In the genomic region with DNA sequence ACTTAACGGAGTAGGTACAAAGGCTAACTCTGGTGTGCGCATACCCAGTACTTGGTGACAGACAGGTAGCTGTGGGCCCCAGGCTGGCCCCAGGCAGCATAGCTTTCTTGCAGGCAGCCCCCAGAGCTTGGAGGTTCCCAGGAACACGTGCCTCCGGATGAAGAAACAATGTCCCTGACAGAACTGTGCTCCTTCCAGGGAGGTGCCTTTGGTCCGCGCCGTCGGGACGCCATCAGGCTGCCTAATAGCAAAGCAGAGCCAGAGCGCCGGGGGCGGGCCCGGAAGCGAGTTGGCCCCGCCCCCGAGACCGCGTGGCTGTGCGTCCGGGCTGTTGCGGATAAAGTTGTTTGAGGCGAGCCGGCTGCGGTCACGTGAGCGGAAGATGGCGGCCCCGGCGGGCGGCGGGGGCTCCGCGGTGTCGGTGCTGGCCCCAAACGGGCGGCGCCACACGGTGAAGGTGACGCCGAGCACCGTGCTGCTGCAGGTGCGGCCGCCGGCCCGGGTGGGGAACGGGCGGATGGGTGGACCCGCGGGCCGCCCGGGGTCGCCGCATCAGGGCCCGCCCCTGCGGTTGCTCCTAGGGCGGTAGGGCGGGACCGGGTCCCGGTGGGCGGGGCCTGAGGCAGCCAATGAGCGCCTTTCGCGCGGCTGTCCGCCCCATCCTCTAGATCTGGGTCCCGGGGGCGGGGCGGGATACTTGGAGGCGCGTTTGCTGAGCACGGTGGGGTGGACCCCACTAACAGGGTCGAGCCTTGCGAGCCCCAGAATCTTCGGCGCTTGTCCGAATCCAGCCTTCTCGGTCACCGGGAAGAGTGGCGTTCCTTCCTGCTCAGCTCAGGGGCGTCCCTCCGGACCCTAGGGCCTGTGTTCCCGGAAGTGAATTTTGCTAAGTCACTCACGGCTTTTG, we compare ENCODE assay signal across 8 mouse cellular contexts. TPM values are rescaled to one million over a fixed set of nuclear protein-coding genes. Genes with fewer than 3 reads are reported as not detected.
DNase-seq lines count a peak whose midpoint lies in the region; ATAC-seq lines count a peak whose summit lies in the region.

A gene (plus strand): TSS at position 287 of the 907 bp plus-strand sequence.

- WGBS in hindbrain, embryonic 11.5 days = under 1% methylated on average over 72 of the region's 83 CpGs

- peak within 1 kb of the TSS; percentile 67 for H3K9ac ChIP-seq in hindbrain, embryonic 11.5 days (ENCODE audit: low read depth, low read length)

- no peaks in the 10 kb centered on the region for H3K27me3 ChIP-seq in hindbrain, embryonic 11.5 days (ENCODE audit: control insufficient read depth, insufficient read depth, low read length)

- peaks cover 4% of the 10 kb centered on the region; the same call in 1 of the 2 replicates for H3K4me1 ChIP-seq in hindbrain, embryonic 11.5 days (replicated peaks; ENCODE audit: control insufficient read depth, insufficient read depth, low read length)

- peak within 1 kb of the TSS; percentile 77 for H3K4me2 ChIP-seq in hindbrain, embryonic 11.5 days (replicated peaks; ENCODE audit: low read depth, low read length)

- peak; percentile 97 for ATAC-seq in hindbrain, embryonic 11.5 days (ENCODE audit: low FRiP score)

- peak within 1 kb of the TSS; percentile 75 for H3K4me3 ChIP-seq in hindbrain, embryonic 11.5 days (ENCODE audit: low read depth, low read length)

- peak within 1 kb of the TSS; percentile 85 for H3K27ac ChIP-seq in hindbrain, embryonic 11.5 days (ENCODE audit: low read depth, low read length)

- H3K9me3 ChIP-seq in hindbrain, embryonic 11.5 days (ENCODE audit: control insufficient read depth, low read length) = no peaks in the 10 kb centered on the region

- DNase-seq in MN1 (ENCODE audit: low spot score) = peak; percentile 95
- peak; percentile 90 for DNase-seq in cerebellum, adult 9-10 months
- DNase-seq in frontal cortex, adult 2 months (ENCODE audit: extremely low spot score in 1 of 2, low spot score in 1 of 2) = peak; percentile 83 to 92
- DNase-seq in hindbrain, embryonic 11.5 days (ENCODE audit: low spot score) = peak; percentile 97
- peak; percentile 91 to 96 for DNase-seq in layer of hippocampus, postnatal 10 days (ENCODE audit: low spot score in 2 of 2)
- DNase-seq in lung, postnatal 10 days = peak; percentile 98
- DNase-seq in ovary, postnatal 36 days (ENCODE audit: low spot score) = peak; percentile 97
- peak; percentile 98 for DNase-seq in thymus, postnatal 25 days

- H3K36me3 ChIP-seq in hindbrain, embryonic 11.5 days (ENCODE audit: control insufficient read depth, insufficient read depth, low read length) = no peaks in the 10 kb centered on the region; the same call in 1 of the 2 replicates

RNA-seq across cellular contexts. Expression of the gene that starts here (rescaled TPM):
- 45.1 and 51.8 TPM in 2 replicates for polyA plus RNA-seq in frontal cortex, adult 2 months (2012; rRNA removed)
- polyA plus RNA-seq in hindbrain, embryonic 11.5 days (2014; fragmentation: Nextera tagmentation; extraction: Ambion mirVana) = 117 and 122 TPM in 2 replicates
- 10 to 100 TPM; 55.5 to 62.5 TPM for total RNA-seq in layer of hippocampus, postnatal 10 days (2021)

Comparison
In these comparisons a context has a peak if more than half of its experiments do, and no peak if none do; other contexts are left out.
1. Peak in every context shown above with its lines: DNase-seq, ATAC-seq, H3K4me3 ChIP-seq and H3K27ac ChIP-seq.